Mouse (Mus musculus): Measurements from ENCODE around the gene Ccl5.

GRCm38 (mm10) chr11:83541415-83541814, 11.1 kb upstream of the Ccl5 start:
- TF ChIP-seq POLR2A (IDR thresholded peaks at IDR 0.05; ENCODE audit: low read depth, low read length) (no peak), CTCF (conservative IDR thresholded peaks at IDR 0.05; ENCODE audit: insufficient read depth, insufficient read length, low read depth, low read length) (no peak)
